Mouse (Mus musculus) limb, embryonic 11.5 days (tissue): ENCODE data around the gene Kcnn3. TPM values are rescaled to one million over a fixed set of nuclear protein-coding genes. Genes with fewer than 3 reads are reported as not detected.

Experiments
- ATAC-seq: fragments of 200-750 bp; cut with Nextera tagmentation; 2 replicates; pipeline ENCODE4 v1.8.0; 2017; ENCODE audit warnings: low read depth; ENCODE audit not compliant: insufficient number of reproducible peaks, low FRiP score, low TSS enrichment
- DNase-seq: peaks from one replicate; pipeline ENCODE4 v3.0.0-alpha.2; 2015; ENCODE audit warnings: low spot score
- H3K27ac ChIP-seq: fragments of 300-500 bp; sonication (generic); replicated peaks from 2 replicates; pipeline ENCODE4 v1.5.1; 2014; ENCODE audit warnings: low read depth, mild to moderate bottlenecking, low read length
- H3K27me3 ChIP-seq: fragments of 300-500 bp; sonication (generic); 2 replicates; pipeline ENCODE4 v1.6.1; 2014; ENCODE audit warnings: mild to moderate bottlenecking, low read length, mixed read lengths; ENCODE audit not compliant: control insufficient read depth, insufficient read depth
- H3K36me3 ChIP-seq: fragments of 300-500 bp; sonication (generic); 2 replicates; pipeline ENCODE4 v1.6.1; 2014; ENCODE audit warnings: mild to moderate bottlenecking, low read length, moderate library complexity, mixed read lengths; ENCODE audit not compliant: control insufficient read depth, insufficient read depth
- H3K4me1 ChIP-seq: fragments of 300-500 bp; sonication (generic); 2 replicates; pipeline ENCODE4 v1.6.1; 2014; ENCODE audit warnings: low read length, mixed read lengths; ENCODE audit not compliant: control insufficient read depth, insufficient read depth
- H3K4me2 ChIP-seq: fragments of 300-500 bp; sonication (generic); 2 replicates; pipeline ENCODE4 v1.6.1; 2014; ENCODE audit warnings: low read depth, mild to moderate bottlenecking, moderate library complexity; ENCODE audit not compliant: severe bottlenecking
- H3K4me3 ChIP-seq: fragments of 300-500 bp; sonication (generic); 2 replicates; pipeline ENCODE4 v1.5.1; 2014; ENCODE audit warnings: low read depth, low read length
- H3K9ac ChIP-seq: fragments of 300-500 bp; sonication (generic); 2 replicates; pipeline ENCODE4 v1.6.1; 2014; ENCODE audit warnings: mild to moderate bottlenecking, low read length
- H3K9me3 ChIP-seq: fragments of 300-500 bp; sonication (generic); 2 replicates; pipeline ENCODE4 v1.6.1; 2016; ENCODE audit warnings: low read length; ENCODE audit not compliant: control insufficient read depth
- WGBS: fragments of 180-500 bp; shearing (Covaris S2); extraction: QIAGEN DNeasy Blood & Tissue Kit; methylation state at CpG from one replicate; pipeline ENCODE4 v1.1.7; 2014; 5-methylcytosine and 5-hydroxymethylcytosine counted together
- polyA plus RNA-seq: library from polyadenylated mRNA; unstranded; fragments of >200 nt; fragmentation: Nextera tagmentation; extraction: Ambion mirVana; gene quantifications from 2 replicates; pipeline ENCODE4 v1.2.1, GENCODE M21; 2014

Gene Kcnn3
- polyA plus RNA-seq, 1 experiment from 2014 or later = 1.1 TPM

DNA sequence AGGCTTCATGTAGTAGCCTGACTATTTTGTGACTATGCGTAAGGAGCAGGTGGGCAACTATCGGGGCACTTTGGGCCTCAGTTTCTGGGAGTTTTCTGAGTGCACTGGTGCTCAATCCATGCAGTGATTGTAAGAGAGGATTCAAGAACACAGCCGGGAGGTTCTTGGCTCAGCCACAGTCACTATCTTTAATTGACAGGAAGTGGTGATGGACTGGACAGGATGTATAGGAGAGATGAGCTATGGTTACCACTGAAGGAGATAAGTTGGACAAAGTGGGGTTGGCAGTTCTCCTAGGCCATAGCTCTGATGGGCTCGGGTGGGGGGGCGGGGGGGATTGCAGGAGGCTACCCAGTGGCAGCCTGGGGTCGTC, 20.4 kb downstream of the Kcnn3 start:
- no peaks in the 10 kb centered on the region for H3K4me1 ChIP-seq
- H3K27me3 ChIP-seq = no peaks in the 10 kb centered on the region
- no peaks in the 10 kb centered on the region for H3K9me3 ChIP-seq
- no peak overlapping the region for H3K4me2 ChIP-seq
- 90% methylated on average over 6 of the region's 6 CpGs for WGBS
- H3K27ac ChIP-seq = no peak overlapping the region
- no peak overlapping the region for H3K9ac ChIP-seq
- H3K4me3 ChIP-seq = no peak overlapping the region
- no peak for DNase-seq
- ATAC-seq = no peak
- H3K36me3 ChIP-seq = no peaks in the 10 kb centered on the region

DNA sequence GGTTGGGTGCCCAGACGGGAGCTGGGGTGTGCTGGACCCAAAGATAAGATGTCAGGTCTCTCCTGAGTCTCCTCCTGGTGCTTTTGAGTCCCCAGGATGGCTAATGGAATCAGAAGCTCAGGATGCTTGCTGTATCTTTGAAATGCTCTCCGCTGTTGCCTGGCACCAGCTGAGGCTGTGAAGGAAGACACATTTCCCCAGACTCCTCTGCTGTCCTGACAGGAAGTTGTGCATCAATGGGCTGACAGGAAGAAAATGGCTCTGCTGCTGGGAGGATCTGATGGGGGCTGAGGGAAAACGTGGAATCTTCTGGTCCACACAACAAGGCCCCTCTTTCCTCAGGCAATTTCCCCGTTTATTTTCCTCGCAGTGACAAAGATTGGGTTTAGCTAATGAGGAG, 27.0 kb downstream of the Kcnn3 start:
- no peak for DNase-seq
- WGBS = 41% methylated on average over 5 of the region's 5 CpGs

DNA sequence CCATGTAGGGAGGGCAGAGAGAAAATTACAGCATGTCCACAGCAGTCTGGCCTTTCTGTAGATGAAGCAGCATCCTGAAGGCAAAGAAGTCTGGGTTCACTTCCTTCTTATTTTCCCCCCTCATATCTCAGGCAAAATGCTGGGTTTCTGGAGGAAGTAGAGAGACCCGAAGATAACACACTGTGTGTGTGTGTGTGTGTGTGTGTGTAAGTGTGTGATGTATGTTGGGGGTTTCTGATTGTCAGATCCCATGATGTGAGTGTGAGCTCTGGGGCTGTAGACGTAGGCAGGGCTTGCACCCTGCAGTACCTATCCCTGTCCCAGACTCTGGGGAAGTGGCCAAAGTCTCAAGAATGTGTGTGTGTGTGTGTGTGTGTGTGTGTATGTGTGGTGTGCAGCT, 28.8 kb downstream of the Kcnn3 start:
- no peaks in the 10 kb centered on the region for H3K27me3 ChIP-seq
- H3K9ac ChIP-seq = no peak overlapping the region
- no peak for DNase-seq
- no peaks in the 10 kb centered on the region for H3K9me3 ChIP-seq
- no peak overlapping the region for H3K27ac ChIP-seq
- no peaks in the 10 kb centered on the region for H3K4me1 ChIP-seq
- WGBS = 76% methylated on average over 2 of the region's 2 CpGs
- H3K4me2 ChIP-seq = no peak overlapping the region
- no peak for ATAC-seq
- H3K4me3 ChIP-seq = no peak overlapping the region
- no peaks in the 10 kb centered on the region for H3K36me3 ChIP-seq

More for the DNA sequence above, 27.0 kb downstream of the Kcnn3 start:
- no peak overlapping the region for H3K4me3 ChIP-seq
- no peak overlapping the region for H3K9ac ChIP-seq
- H3K4me2 ChIP-seq = no peak overlapping the region
- H3K4me1 ChIP-seq = no peaks in the 10 kb centered on the region
- no peak overlapping the region for H3K27ac ChIP-seq
- no peaks in the 10 kb centered on the region for H3K9me3 ChIP-seq
- ATAC-seq = no peak
- no peaks in the 10 kb centered on the region for H3K27me3 ChIP-seq
- H3K36me3 ChIP-seq = no peaks in the 10 kb centered on the region

- no peak for DNase-seq
- Histone ChIP-seq H3K4me3 (no peak overlapping the region), H3K9me3 (no peaks in the 10 kb centered on the region), H3K9ac (no peak overlapping the region), H3K27me3 (no peaks in the 10 kb centered on the region), H3K27ac (no peak overlapping the region), H3K4me1 (no peaks in the 10 kb centered on the region), H3K36me3 (no peaks in the 10 kb centered on the region), H3K4me2 (no peak overlapping the region)
- WGBS = 55% methylated on average over 4 of the region's 4 CpGs
- no peak for ATAC-seq
Measured at GRCm38 (mm10) chr3:89549488-89549887, 29.5 kb downstream of the Kcnn3 start.

- WGBS = 90% methylated on average over 2 of the region's 2 CpGs
- no peak for ATAC-seq
- H3K4me2 ChIP-seq = no peak overlapping the region
Measured at GRCm38 (mm10) chr3:89551880-89552279, 31.9 kb downstream of the Kcnn3 start.

GRCm38 (mm10) chr3:89553432-89553831, 33.5 kb downstream of the Kcnn3 start:
- Histone ChIP-seq H3K36me3 (no peaks in the 10 kb centered on the region), H3K4me3 (no peak overlapping the region), H3K4me1 (no peaks in the 10 kb centered on the region), H3K27ac (no peak overlapping the region), H3K27me3 (no peaks in the 10 kb centered on the region), H3K4me2 (no peak overlapping the region), H3K9me3 (no peaks in the 10 kb centered on the region), H3K9ac (no peak overlapping the region)
- DNase-seq (no peak), ATAC-seq (no peak)
- WGBS = 91% methylated on average over 8 of the region's 8 CpGs

More at GRCm38 (mm10) chr3:89551880-89552279, 31.9 kb downstream of the Kcnn3 start:
- no peaks in the 10 kb centered on the region for H3K36me3 ChIP-seq
- H3K4me3 ChIP-seq = no peak overlapping the region
- H3K9me3 ChIP-seq = no peaks in the 10 kb centered on the region
- H3K27ac ChIP-seq = no peak overlapping the region
- H3K4me1 ChIP-seq = no peaks in the 10 kb centered on the region
- no peak for DNase-seq
- no peaks in the 10 kb centered on the region for H3K27me3 ChIP-seq
- no peak overlapping the region for H3K9ac ChIP-seq

DNA sequence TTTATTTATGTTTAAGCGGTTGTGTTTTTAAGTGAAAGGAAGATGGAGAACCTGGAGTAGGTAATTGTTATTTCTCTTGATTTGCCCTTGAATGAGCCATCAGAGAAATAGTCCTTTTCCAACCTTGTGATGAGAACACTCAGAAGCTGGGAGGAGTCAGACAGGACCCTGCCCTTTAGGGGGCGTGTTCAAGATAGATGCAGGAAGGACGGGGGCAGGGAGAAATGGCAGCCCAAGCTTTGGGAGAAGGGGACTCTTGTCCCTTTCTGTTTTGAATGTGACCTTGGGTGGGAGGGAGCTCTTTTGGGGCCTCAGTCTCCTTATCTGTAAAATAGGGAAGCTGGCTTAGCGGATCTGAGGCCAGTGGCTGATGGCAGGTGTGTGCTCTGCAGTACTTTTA, 34.0 kb downstream of the Kcnn3 start:
- H3K27me3 ChIP-seq = no peaks in the 10 kb centered on the region
- no peak overlapping the region for H3K4me2 ChIP-seq
- H3K9ac ChIP-seq = no peak overlapping the region
- H3K4me3 ChIP-seq = no peak overlapping the region
- no peaks in the 10 kb centered on the region for H3K9me3 ChIP-seq
- ATAC-seq = no peak
- WGBS = 83% methylated on average over 4 of the region's 4 CpGs
- H3K36me3 ChIP-seq = no peaks in the 10 kb centered on the region
- no peaks in the 10 kb centered on the region for H3K4me1 ChIP-seq
- H3K27ac ChIP-seq = no peak overlapping the region
- no peak for DNase-seq

DNA sequence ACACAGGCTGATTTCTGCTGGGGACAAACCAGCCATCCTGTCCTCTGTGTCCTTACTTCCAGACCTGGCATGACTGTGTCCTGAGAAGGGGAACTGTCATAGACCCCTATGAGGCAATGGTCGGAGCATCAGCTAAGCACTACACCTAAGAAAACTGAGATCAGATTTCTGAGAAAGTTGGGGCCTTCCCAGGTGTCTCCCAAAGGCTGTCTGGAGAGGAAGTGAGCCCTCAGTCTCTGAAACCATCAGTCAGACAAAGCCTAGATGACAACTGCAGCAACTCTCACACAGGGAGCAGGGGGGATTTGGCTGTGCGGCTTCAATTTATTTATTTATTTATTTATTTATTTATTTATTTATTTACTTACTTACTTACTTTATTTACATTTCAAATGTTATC, 34.6 kb downstream of the Kcnn3 start:
- Histone ChIP-seq H3K9me3 (no peaks in the 10 kb centered on the region), H3K4me1 (no peaks in the 10 kb centered on the region), H3K27ac (no peak overlapping the region), H3K4me2 (no peak overlapping the region), H3K4me3 (no peak overlapping the region), H3K36me3 (no peaks in the 10 kb centered on the region), H3K9ac (no peak overlapping the region), H3K27me3 (no peaks in the 10 kb centered on the region)
- ATAC-seq = no peak
- WGBS = 91% methylated on average over 2 of the region's 2 CpGs
- DNase-seq = no peak

DNA sequence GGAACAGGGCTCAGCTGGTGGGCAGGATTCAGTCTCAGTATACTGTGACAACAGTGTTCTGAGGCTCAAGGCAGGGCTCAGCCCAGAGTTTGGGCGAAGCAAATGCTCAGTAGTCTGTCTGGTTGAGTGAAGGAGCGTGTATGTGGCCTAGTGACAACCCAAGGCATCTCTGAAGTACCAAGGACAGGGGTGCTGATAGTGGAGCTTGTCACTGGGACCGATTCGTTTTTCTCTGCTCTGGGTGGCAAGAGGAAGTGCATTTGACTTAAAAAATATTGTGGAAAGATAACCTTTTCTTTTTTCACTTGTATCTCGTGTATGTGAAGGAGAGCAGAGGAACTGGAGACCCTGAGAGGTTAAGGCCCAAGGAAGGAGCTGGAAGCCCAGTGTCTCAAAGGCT, 37.8 kb downstream of the Kcnn3 start:
- no peaks in the 10 kb centered on the region for H3K27me3 ChIP-seq
- 73% methylated on average over 5 of the region's 5 CpGs for WGBS
- H3K4me2 ChIP-seq = no peak overlapping the region
- DNase-seq (no peak), ATAC-seq (no peak)
- no peak overlapping the region for H3K4me3 ChIP-seq
- no peaks in the 10 kb centered on the region for H3K36me3 ChIP-seq
- no peaks in the 10 kb centered on the region for H3K4me1 ChIP-seq
- H3K27ac ChIP-seq = no peak overlapping the region
- no peak overlapping the region for H3K9ac ChIP-seq
- no peaks in the 10 kb centered on the region for H3K9me3 ChIP-seq
